Mouse (Mus musculus): ENCODE results near the gene Tmem164. TPM values are rescaled to one million over a fixed set of nuclear protein-coding genes. Genes with fewer than 3 reads are reported as not detected.

Gene Tmem164
- polyA plus RNA-seq, 2 experiments from 2014 or later: 20.1 to 23.9 TPM

GRCm38 (mm10) chrX:142693256-142693655, 12.1 kb downstream of the Tmem164 start:
- ATAC-seq: no peak

GRCm38 (mm10) chrX:142694338-142694737, 13.1 kb downstream of the Tmem164 start:
- no peak for ATAC-seq

- no peak for ATAC-seq
Observed at GRCm38 (mm10) chrX:142694856-142695255, 13.7 kb downstream of the Tmem164 start.

- ATAC-seq: no peak
Observed at GRCm38 (mm10) chrX:142696789-142697188, 15.6 kb downstream of the Tmem164 start.

- ATAC-seq: no peak
Observed at GRCm38 (mm10) chrX:142697545-142698204, 16.5 kb downstream of the Tmem164 start.

- no peak for ATAC-seq
Observed at GRCm38 (mm10) chrX:142698212-142698611, 17.0 kb downstream of the Tmem164 start.

- ATAC-seq: no peak
Observed at GRCm38 (mm10) chrX:142702094-142702493, 20.9 kb downstream of the Tmem164 start.

- ATAC-seq: no peak
Observed at GRCm38 (mm10) chrX:142702566-142702965, 21.4 kb downstream of the Tmem164 start.

GRCm38 (mm10) chrX:142703953-142704352, 22.7 kb downstream of the Tmem164 start:
- ATAC-seq: no peak

- ATAC-seq: no peak
Observed at GRCm38 (mm10) chrX:142708257-142708656, 27.1 kb downstream of the Tmem164 start.

GRCm38 (mm10) chrX:142716014-142716413, 34.8 kb downstream of the Tmem164 start:
- ATAC-seq: no peak

GRCm38 (mm10) chrX:142717958-142718478, 36.8 kb downstream of the Tmem164 start:
- no peak for ATAC-seq

GRCm38 (mm10) chrX:142718759-142719158, 37.6 kb downstream of the Tmem164 start:
- no peak for ATAC-seq

- ATAC-seq: no peak
Observed at GRCm38 (mm10) chrX:142721897-142722296, 40.7 kb downstream of the Tmem164 start.

GRCm38 (mm10) chrX:142724203-142724602, 43.0 kb downstream of the Tmem164 start:
- ATAC-seq: no peak

- ATAC-seq: no peak
Observed at GRCm38 (mm10) chrX:142725571-142725970, 44.4 kb downstream of the Tmem164 start.

- ATAC-seq: no peak
Observed at GRCm38 (mm10) chrX:142726311-142726710, 45.1 kb downstream of the Tmem164 start.

- no peak for ATAC-seq
Observed at GRCm38 (mm10) chrX:142727847-142728246, 46.6 kb downstream of the Tmem164 start.

GRCm38 (mm10) chrX:142729040-142729439, 47.8 kb downstream of the Tmem164 start:
- no peak for ATAC-seq

GRCm38 (mm10) chrX:142729482-142729881, 48.3 kb downstream of the Tmem164 start:
- no peak for ATAC-seq

GRCm38 (mm10) chrX:142737099-142737498, 55.9 kb downstream of the Tmem164 start:
- peak; percentile 92 for ATAC-seq

GRCm38 (mm10) chrX:142737719-142738118, 56.5 kb downstream of the Tmem164 start:
- peak; percentile 48 for ATAC-seq

GRCm38 (mm10) chrX:142747428-142747827, 66.2 kb downstream of the Tmem164 start:
- ATAC-seq: no peak

- no peak for ATAC-seq
Observed at GRCm38 (mm10) chrX:142748574-142748973, 67.4 kb downstream of the Tmem164 start.

GRCm38 (mm10) chrX:142750775-142751174, 69.6 kb downstream of the Tmem164 start:
- ATAC-seq: no peak
